Mouse (Mus musculus) forebrain, embryonic 13.5 days (tissue): ENCODE measurements at regions not wholly inside any gene's neighbourhood (a gene's known extent, or its start where the extent isn't known, plus 50 kb on each side); places are given as distances from the start of the nearest gene placed in this dataset.

Experiments used
- ATAC-seq: fragments of 200-750 bp; cut with Nextera tagmentation; 2 replicates; pipeline ENCODE4 v1.8.0; 2017
- H3K27ac ChIP-seq: fragments of 300-500 bp; sonication (generic); 2 replicates; pipeline ENCODE4 v1.5.1; 2015; ENCODE audit warnings: inconsistent platforms, mild to moderate bottlenecking, moderate library complexity
- H3K27me3 ChIP-seq: fragments of 300-500 bp; sonication (generic); 2 replicates; pipeline ENCODE4 v1.6.1; 2015; ENCODE audit warnings: mild to moderate bottlenecking, inconsistent platforms
- H3K36me3 ChIP-seq: fragments of 300-500 bp; sonication (generic); 2 replicates; pipeline ENCODE4 v1.6.1; 2015; ENCODE audit warnings: mild to moderate bottlenecking, inconsistent platforms; ENCODE audit not compliant: poor library complexity, severe bottlenecking
- H3K4me1 ChIP-seq: fragments of 300-500 bp; sonication (generic); 2 replicates; pipeline ENCODE4 v1.6.1; 2015; ENCODE audit warnings: inconsistent platforms
- H3K4me2 ChIP-seq: fragments of 300-500 bp; sonication (generic); 2 replicates; pipeline ENCODE4 v1.6.1; 2015; ENCODE audit warnings: inconsistent platforms, mild to moderate bottlenecking, moderate library complexity
- H3K4me3 ChIP-seq: fragments of 300-500 bp; sonication (generic); 2 replicates; pipeline ENCODE4 v1.5.1; 2015; ENCODE audit warnings: mild to moderate bottlenecking, inconsistent platforms
- H3K9ac ChIP-seq: fragments of 300-500 bp; sonication (generic); 2 replicates; pipeline ENCODE4 v1.6.1; 2015; ENCODE audit warnings: mild to moderate bottlenecking, inconsistent platforms
- H3K9me3 ChIP-seq: fragments of 300-500 bp; sonication (generic); replicated peaks from 2 replicates; pipeline ENCODE4 v1.6.1; 2016; ENCODE audit warnings: inconsistent platforms
- WGBS: fragments of 180-500 bp; shearing (Covaris S2); methylation state at CpG from one replicate; pipeline ENCODE4 v1.1.7; 2015; 5-methylcytosine and 5-hydroxymethylcytosine counted together

DNA sequence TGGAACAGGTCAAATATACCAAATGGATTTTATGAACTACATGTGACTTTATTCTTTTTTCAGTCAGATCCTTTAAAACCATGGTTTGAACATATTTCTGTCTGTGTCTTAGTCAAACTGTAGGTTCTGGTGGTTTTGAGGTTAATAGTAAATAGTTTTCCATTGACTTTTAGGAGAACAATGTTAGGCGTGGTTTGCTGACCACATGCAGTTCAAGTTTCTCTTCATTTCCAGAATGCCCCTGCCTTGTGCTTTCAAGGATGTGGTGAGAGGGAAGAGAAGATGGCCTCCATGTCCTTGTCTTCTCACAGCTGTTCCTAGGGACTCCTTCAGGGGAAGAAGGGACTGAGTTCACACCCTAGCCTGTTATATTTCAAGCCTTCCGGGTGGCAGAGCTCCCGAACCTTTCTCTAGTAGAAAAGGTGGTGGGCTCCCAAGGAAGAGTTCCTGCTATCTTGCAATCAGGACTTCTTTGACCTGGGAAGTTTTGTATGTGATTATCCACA is 76.1 kb upstream of the Ufm1 start:
- no peak for ATAC-seq
- H3K4me3 ChIP-seq: no peak overlapping the region
- H3K9me3 ChIP-seq: no peaks in the 10 kb centered on the region
- WGBS: 94% methylated on average over 3 of the region's 3 CpGs
- H3K27me3 ChIP-seq: no peaks in the 10 kb centered on the region
- H3K4me2 ChIP-seq: no peak overlapping the region
- H3K4me1 ChIP-seq: no peaks in the 10 kb centered on the region
- H3K27ac ChIP-seq: no peak overlapping the region
- no peak overlapping the region for H3K9ac ChIP-seq
- H3K36me3 ChIP-seq: no peaks in the 10 kb centered on the region

DNA sequence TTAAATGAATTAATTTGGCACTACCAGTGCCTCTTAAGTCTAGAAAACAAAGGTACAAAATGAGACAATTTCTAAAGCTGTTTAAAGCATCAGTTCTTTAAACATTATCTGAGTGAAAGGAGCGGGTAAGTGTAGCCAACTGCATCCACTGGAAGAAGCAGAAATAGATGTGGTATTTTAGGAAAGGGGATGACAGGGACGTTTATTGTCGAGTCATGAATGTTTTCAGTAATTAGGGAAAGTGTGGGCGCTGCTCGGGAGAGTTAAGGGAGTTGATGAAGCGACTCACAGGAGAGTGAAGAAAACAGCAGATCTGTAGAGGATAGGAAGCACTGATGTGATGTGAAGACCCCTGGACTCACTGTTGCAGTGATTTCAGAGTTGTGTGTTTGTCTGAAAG is 68.1 kb upstream of the Ufm1 start:
- Histone ChIP-seq H3K27me3 (no peaks in the 10 kb centered on the region), H3K27ac (no peak overlapping the region), H3K36me3 (no peaks in the 10 kb centered on the region), H3K9me3 (no peaks in the 10 kb centered on the region), H3K4me1 (no peaks in the 10 kb centered on the region), H3K4me3 (no peak overlapping the region), H3K9ac (no peak overlapping the region), H3K4me2 (no peak overlapping the region)
- 79% methylated on average over 6 of the region's 6 CpGs for WGBS
- ATAC-seq: no peak

GRCm38 (mm10) chr3:53919941-53920340 is 56.3 kb upstream of the Ufm1 start:
- 90% methylated on average over 2 of the region's 2 CpGs for WGBS
- Histone ChIP-seq H3K4me1 (no peaks in the 10 kb centered on the region), H3K36me3 (no peaks in the 10 kb centered on the region), H3K9ac (no peak overlapping the region), H3K27ac (no peak overlapping the region), H3K9me3 (no peaks in the 10 kb centered on the region), H3K27me3 (no peaks in the 10 kb centered on the region), H3K4me2 (no peak overlapping the region), H3K4me3 (no peak overlapping the region)
- no peak for ATAC-seq

GRCm38 (mm10) chr3:53919541-53919940 is 55.9 kb upstream of the Ufm1 start:
- ATAC-seq: no peak
- no peaks in the 10 kb centered on the region for H3K36me3 ChIP-seq
- no peak overlapping the region for H3K4me3 ChIP-seq
- H3K27ac ChIP-seq: no peak overlapping the region
- no peak overlapping the region for H3K4me2 ChIP-seq
- no peaks in the 10 kb centered on the region for H3K27me3 ChIP-seq
- no peaks in the 10 kb centered on the region for H3K9me3 ChIP-seq
- H3K9ac ChIP-seq: no peak overlapping the region
- 86% methylated on average over 3 of the region's 3 CpGs for WGBS
- H3K4me1 ChIP-seq: no peaks in the 10 kb centered on the region

DNA sequence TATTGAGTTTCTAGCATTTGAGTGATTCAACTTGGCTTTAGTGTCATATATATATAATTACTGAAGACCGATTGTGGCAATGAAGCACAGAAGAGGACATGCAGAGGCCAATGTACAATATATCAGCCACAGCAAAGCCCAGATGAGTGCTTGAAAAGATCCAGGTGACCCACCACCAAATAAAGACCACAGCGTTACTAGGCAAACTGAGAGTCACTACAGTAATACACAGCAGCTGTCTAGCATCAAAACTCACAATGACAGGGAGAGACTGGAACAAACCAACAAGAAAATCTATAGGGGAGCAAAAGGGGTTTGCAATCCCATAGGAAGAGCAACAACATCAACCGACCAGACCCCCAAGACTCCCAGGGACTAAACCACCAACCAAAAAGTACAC is 54.3 kb upstream of the Ufm1 start:
- 88% methylated on average over 3 of the region's 3 CpGs for WGBS
- no peak for ATAC-seq
- Histone ChIP-seq H3K27me3 (no peaks in the 10 kb centered on the region), H3K9ac (no peak overlapping the region), H3K4me1 (no peaks in the 10 kb centered on the region), H3K36me3 (no peaks in the 10 kb centered on the region), H3K4me2 (no peak overlapping the region), H3K4me3 (no peak overlapping the region), H3K9me3 (no peaks in the 10 kb centered on the region), H3K27ac (no peak overlapping the region)

DNA sequence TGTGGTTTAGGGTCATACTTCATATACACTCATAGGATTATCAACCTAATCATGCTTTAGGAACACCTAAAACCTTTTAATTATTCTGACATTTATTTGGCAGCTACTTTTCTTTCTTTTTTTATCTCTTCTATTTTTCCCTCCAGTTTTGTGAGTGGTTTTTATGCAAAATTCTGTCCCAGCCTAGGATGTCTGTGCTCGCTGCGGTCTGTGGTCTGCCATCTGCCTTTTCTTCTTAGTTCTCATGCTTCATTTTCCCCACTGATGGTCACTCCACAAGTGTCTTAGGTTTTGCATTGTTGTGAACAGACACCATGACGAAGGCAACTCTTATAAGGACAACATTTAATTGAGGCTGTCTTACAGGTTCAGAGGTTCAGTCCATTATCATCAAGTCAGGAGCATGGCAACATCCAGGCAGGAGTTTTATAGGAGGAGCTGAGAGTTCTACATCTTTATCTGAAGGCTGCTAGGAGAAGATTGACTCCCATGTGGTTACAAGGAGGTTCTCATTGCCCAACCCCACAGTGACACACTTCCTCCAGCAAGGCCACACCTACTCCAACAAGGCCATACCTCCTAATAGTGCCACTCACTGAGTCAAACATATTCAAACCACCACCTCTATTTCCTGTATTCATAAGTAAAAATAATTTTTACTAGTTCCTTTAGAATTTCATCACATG is 50.5 kb upstream of the Ufm1 start:
- 89% methylated on average over 3 of the region's 3 CpGs for WGBS
- Histone ChIP-seq H3K27me3 (no peaks in the 10 kb centered on the region), H3K27ac (no peak overlapping the region), H3K4me3 (no peak overlapping the region), H3K36me3 (no peaks in the 10 kb centered on the region), H3K4me1 (no peaks in the 10 kb centered on the region), H3K9me3 (no peaks in the 10 kb centered on the region), H3K4me2 (no peak overlapping the region), H3K9ac (no peak overlapping the region)
- no peak for ATAC-seq
